Mouse (Mus musculus): Measurements from ENCODE around the gene Creb5.

- TF ChIP-seq MAFK (IDR thresholded peaks at IDR 0.05; ENCODE audit: insufficient read depth, low read depth, low read length) (no peak), HCFC1 (IDR thresholded peaks at IDR 0.05; ENCODE audit: borderline replicate concordance, insufficient read depth, low read length) (no peak), CHD2 (IDR thresholded peaks at IDR 0.05; ENCODE audit: low read depth, low read length) (no peak)
Observed at GRCm38 (mm10) chr6:53626044-53626443, 339.0 kb downstream of the Creb5 start.
